Mouse (Mus musculus): ENCODE data around the gene Hunk. TPM values are rescaled to one million over a fixed set of nuclear protein-coding genes. Genes with fewer than 3 reads are reported as not detected.

Gene Hunk
- polyA plus RNA-seq, 1 experiment: 5.7 TPM

GRCm38 (mm10) chr16:90521191-90521950 is 135.6 kb downstream of the Hunk start:
- Histone ChIP-seq H3K4me3 (ENCODE audit: control insufficient read depth, low read depth, low read length) (no peak overlapping the region), H3K4me1 (ENCODE audit: control insufficient read depth, insufficient read depth, low read length) (peaks cover 24% of the 10 kb centered on the region), H3K36me3 (ENCODE audit: control insufficient read depth, insufficient read depth, low read length) (no peaks in the 10 kb centered on the region), H3K27me3 (ENCODE audit: control insufficient read depth, insufficient read depth, low read length) (no peaks in the 10 kb centered on the region), H3K27ac (ENCODE audit: control insufficient read depth, insufficient read depth, low read depth, low read length) (no peak overlapping the region)
- TF ChIP-seq POLR2A (IDR thresholded peaks at IDR 0.05; ENCODE audit: control insufficient read depth, low read depth, low read length) (no peak), CTCF (IDR thresholded peaks at IDR 0.05; ENCODE audit: control insufficient read depth, insufficient read depth, insufficient replicate concordance, low read depth, low read length) (no peak)

- H3K36me3 ChIP-seq (ENCODE audit: control insufficient read depth, insufficient read depth, low read length): no peaks in the 10 kb centered on the region
- H3K27ac ChIP-seq (ENCODE audit: control insufficient read depth, insufficient read depth, low read depth, low read length): no peak overlapping the region
- H3K4me1 ChIP-seq (ENCODE audit: control insufficient read depth, insufficient read depth, low read length): peaks cover 24% of the 10 kb centered on the region
- TF ChIP-seq CTCF (IDR thresholded peaks at IDR 0.05; ENCODE audit: control insufficient read depth, insufficient read depth, insufficient replicate concordance, low read depth, low read length) (no peak), POLR2A (IDR thresholded peaks at IDR 0.05; ENCODE audit: control insufficient read depth, low read depth, low read length) (no peak)
- H3K4me3 ChIP-seq (ENCODE audit: control insufficient read depth, low read depth, low read length): no peak overlapping the region
- H3K27me3 ChIP-seq (ENCODE audit: control insufficient read depth, insufficient read depth, low read length): no peaks in the 10 kb centered on the region
Observed at GRCm38 (mm10) chr16:90521951-90522255, 136.1 kb downstream of the Hunk start.

GRCm38 (mm10) chr16:90522575-90522974 is 136.8 kb downstream of the Hunk start:
- no peak overlapping the region for H3K4me3 ChIP-seq (ENCODE audit: control insufficient read depth, low read depth, low read length)
- no peaks in the 10 kb centered on the region for H3K36me3 ChIP-seq (ENCODE audit: control insufficient read depth, insufficient read depth, low read length)
- H3K4me1 ChIP-seq (ENCODE audit: control insufficient read depth, insufficient read depth, low read length): peaks cover 24% of the 10 kb centered on the region
- H3K27me3 ChIP-seq (ENCODE audit: control insufficient read depth, insufficient read depth, low read length): no peaks in the 10 kb centered on the region
- TF ChIP-seq CTCF (IDR thresholded peaks at IDR 0.05; ENCODE audit: control insufficient read depth, insufficient read depth, insufficient replicate concordance, low read depth, low read length) (no peak), POLR2A (IDR thresholded peaks at IDR 0.05; ENCODE audit: control insufficient read depth, low read depth, low read length) (no peak)
- 0 out of 2 replicates have a peak overlapping the region, but pooled peaks have one; percentile 6 for H3K27ac ChIP-seq (ENCODE audit: control insufficient read depth, insufficient read depth, low read depth, low read length)

- Histone ChIP-seq H3K4me3 (ENCODE audit: control insufficient read depth, low read depth, low read length) (no peak overlapping the region), H3K27me3 (ENCODE audit: control insufficient read depth, insufficient read depth, low read length) (no peaks in the 10 kb centered on the region), H3K4me1 (ENCODE audit: control insufficient read depth, insufficient read depth, low read length) (peaks cover 24% of the 10 kb centered on the region), H3K27ac (ENCODE audit: control insufficient read depth, insufficient read depth, low read depth, low read length) (no peak overlapping the region), H3K36me3 (ENCODE audit: control insufficient read depth, insufficient read depth, low read length) (no peaks in the 10 kb centered on the region)
- no peak for TF ChIP-seq CTCF (IDR thresholded peaks at IDR 0.05; ENCODE audit: control insufficient read depth, insufficient read depth, insufficient replicate concordance, low read depth, low read length)
- no peak for TF ChIP-seq POLR2A (IDR thresholded peaks at IDR 0.05; ENCODE audit: control insufficient read depth, low read depth, low read length)
Observed at GRCm38 (mm10) chr16:90523373-90523772, 137.6 kb downstream of the Hunk start.

- H3K4me3 ChIP-seq (ENCODE audit: control insufficient read depth, low read depth, low read length): peak overlapping the region; percentile 78
- no peaks in the 10 kb centered on the region for H3K36me3 ChIP-seq (ENCODE audit: control insufficient read depth, insufficient read depth, low read length)
- TF ChIP-seq POLR2A (IDR thresholded peaks at IDR 0.05; ENCODE audit: control insufficient read depth, low read depth, low read length) (no peak), CTCF (IDR thresholded peaks at IDR 0.05; ENCODE audit: control insufficient read depth, insufficient read depth, insufficient replicate concordance, low read depth, low read length) (no peak)
- no peaks in the 10 kb centered on the region for H3K27me3 ChIP-seq (ENCODE audit: control insufficient read depth, insufficient read depth, low read length)
- peaks cover 20% of the 10 kb centered on the region for H3K4me1 ChIP-seq (ENCODE audit: control insufficient read depth, insufficient read depth, low read length)
- H3K27ac ChIP-seq (ENCODE audit: control insufficient read depth, insufficient read depth, low read depth, low read length): no peak overlapping the region
Observed at GRCm38 (mm10) chr16:90523894-90524293, 138.1 kb downstream of the Hunk start.

GRCm38 (mm10) chr16:90524393-90524792 is 138.6 kb downstream of the Hunk start:
- TF ChIP-seq POLR2A (IDR thresholded peaks at IDR 0.05; ENCODE audit: control insufficient read depth, low read depth, low read length) (no peak), CTCF (IDR thresholded peaks at IDR 0.05; ENCODE audit: control insufficient read depth, insufficient read depth, insufficient replicate concordance, low read depth, low read length) (no peak)
- peaks cover 17% of the 10 kb centered on the region for H3K4me1 ChIP-seq (ENCODE audit: control insufficient read depth, insufficient read depth, low read length)
- H3K27ac ChIP-seq (ENCODE audit: control insufficient read depth, insufficient read depth, low read depth, low read length): no peak overlapping the region
- no peaks in the 10 kb centered on the region for H3K27me3 ChIP-seq (ENCODE audit: control insufficient read depth, insufficient read depth, low read length)
- H3K36me3 ChIP-seq (ENCODE audit: control insufficient read depth, insufficient read depth, low read length): no peaks in the 10 kb centered on the region
- peak overlapping the region; percentile 78 for H3K4me3 ChIP-seq (ENCODE audit: control insufficient read depth, low read depth, low read length)

GRCm38 (mm10) chr16:90533119-90533673 is 147.4 kb downstream of the Hunk start:
- no peak for TF ChIP-seq CTCF (IDR thresholded peaks at IDR 0.05; ENCODE audit: control insufficient read depth, insufficient read depth, insufficient replicate concordance, low read depth, low read length)
- TF ChIP-seq POLR2A (IDR thresholded peaks at IDR 0.05; ENCODE audit: control insufficient read depth, low read depth, low read length): no peak
- Histone ChIP-seq H3K27me3 (ENCODE audit: control insufficient read depth, insufficient read depth, low read length) (no peaks in the 10 kb centered on the region), H3K4me3 (ENCODE audit: control insufficient read depth, low read depth, low read length) (no peak overlapping the region)

More at GRCm38 (mm10) chr16:90533119-90533673, 147.4 kb downstream of the Hunk start:
- H3K27ac ChIP-seq (ENCODE audit: control insufficient read depth, insufficient read depth, low read depth, low read length): no peak overlapping the region
- no peaks in the 10 kb centered on the region for H3K36me3 ChIP-seq (ENCODE audit: control insufficient read depth, insufficient read depth, low read length)
- 0 out of 2 replicates have a peak, but pooled peaks cover 2% of the 10 kb centered on the region for H3K4me1 ChIP-seq (ENCODE audit: control insufficient read depth, insufficient read depth, low read length)
